Mouse (Mus musculus): ENCODE data around the gene Trim37. TPM values are rescaled to one million over a fixed set of nuclear protein-coding genes. Genes with fewer than 3 reads are reported as not detected.
"Not testable (repeated sequence)": the region's sequence is repeated elsewhere in the genome, so short reads cannot be mapped to it uniquely, and the experiment has no call there.

The Trim37 gene
- polyA plus RNA-seq, 1 experiment from 2014 or later = 16.2 TPM

- H3K4me1 ChIP-seq (ENCODE audit: control insufficient read depth, insufficient read depth, low read length) = no peaks in the 10 kb centered on the region
- no peaks in the 10 kb centered on the region for H3K9me3 ChIP-seq (ENCODE audit: control insufficient read depth, low read length)
- H3K27me3 ChIP-seq (replicated peaks; ENCODE audit: control insufficient read depth, insufficient read depth, low read length) = no peaks in the 10 kb centered on the region
- no peak overlapping the region for H3K27ac ChIP-seq (ENCODE audit: low read length)
- no peak overlapping the region for H3K9ac ChIP-seq (ENCODE audit: low read depth, low read length)
- 92% methylated on average over 5 of the region's 5 CpGs for WGBS
- no peaks in the 10 kb centered on the region for H3K36me3 ChIP-seq (ENCODE audit: control insufficient read depth, insufficient read depth, low read length)
- no peak overlapping the region for H3K4me3 ChIP-seq (ENCODE audit: low read length)
- no peak overlapping the region for H3K4me2 ChIP-seq (ENCODE audit: low read depth, low read length)
- ATAC-seq = no peak
These were observed 130.4 kb downstream of the Trim37 start for GRCm38 (mm10) chr11:87257282-87257681.

GRCm38 (mm10) chr11:87259792-87260191 lies 132.9 kb downstream of the Trim37 start:
- Histone ChIP-seq H3K4me3 (ENCODE audit: low read length) (no peak overlapping the region), H3K27me3 (replicated peaks; ENCODE audit: control insufficient read depth, insufficient read depth, low read length) (no peaks in the 10 kb centered on the region), H3K9me3 (ENCODE audit: control insufficient read depth, low read length) (no peaks in the 10 kb centered on the region), H3K9ac (ENCODE audit: low read depth, low read length) (no peak overlapping the region), H3K4me2 (ENCODE audit: low read depth, low read length) (no peak overlapping the region), H3K4me1 (ENCODE audit: control insufficient read depth, insufficient read depth, low read length) (no peaks in the 10 kb centered on the region), H3K36me3 (ENCODE audit: control insufficient read depth, insufficient read depth, low read length) (no peaks in the 10 kb centered on the region), H3K27ac (ENCODE audit: low read length) (no peak overlapping the region)
- 78% methylated on average over 10 of the region's 10 CpGs for WGBS
- ATAC-seq = no peak

- not testable (repeated sequence) for H3K27ac ChIP-seq (ENCODE audit: low read length); ATAC-seq; H3K9me3 ChIP-seq (ENCODE audit: control insufficient read depth, low read length); H3K4me3 ChIP-seq (ENCODE audit: low read length); H3K4me1 ChIP-seq (ENCODE audit: control insufficient read depth, insufficient read depth, low read length); H3K27me3 ChIP-seq (replicated peaks; ENCODE audit: control insufficient read depth, insufficient read depth, low read length); H3K9ac ChIP-seq (ENCODE audit: low read depth, low read length); H3K36me3 ChIP-seq (ENCODE audit: control insufficient read depth, insufficient read depth, low read length); H3K4me2 ChIP-seq (ENCODE audit: low read depth, low read length)
- 69% methylated on average over 4 of the region's 4 CpGs for WGBS
These were observed 134.8 kb downstream of the Trim37 start for GRCm38 (mm10) chr11:87261705-87262104.

GRCm38 (mm10) chr11:87263946-87264345 lies 137.1 kb downstream of the Trim37 start:
- H3K9ac ChIP-seq (ENCODE audit: low read depth, low read length) = no peak overlapping the region
- WGBS = 19% methylated on average over 7 of the region's 7 CpGs
- no peaks in the 10 kb centered on the region for H3K36me3 ChIP-seq (ENCODE audit: control insufficient read depth, insufficient read depth, low read length)
- no peaks in the 10 kb centered on the region for H3K4me1 ChIP-seq (ENCODE audit: control insufficient read depth, insufficient read depth, low read length)
- no peak overlapping the region for H3K4me3 ChIP-seq (ENCODE audit: low read length)
- no peak overlapping the region for H3K27ac ChIP-seq (ENCODE audit: low read length)
- ATAC-seq = no peak
- no peaks in the 10 kb centered on the region for H3K27me3 ChIP-seq (replicated peaks; ENCODE audit: control insufficient read depth, insufficient read depth, low read length)
- H3K9me3 ChIP-seq (ENCODE audit: control insufficient read depth, low read length) = no peaks in the 10 kb centered on the region
- H3K4me2 ChIP-seq (ENCODE audit: low read depth, low read length) = no peak overlapping the region

GRCm38 (mm10) chr11:87266246-87266645 lies 139.4 kb downstream of the Trim37 start:
- Histone ChIP-seq H3K4me3 (ENCODE audit: low read length) (no peak overlapping the region), H3K9me3 (ENCODE audit: control insufficient read depth, low read length) (no peaks in the 10 kb centered on the region), H3K4me2 (ENCODE audit: low read depth, low read length) (no peak overlapping the region), H3K36me3 (ENCODE audit: control insufficient read depth, insufficient read depth, low read length) (no peaks in the 10 kb centered on the region), H3K9ac (ENCODE audit: low read depth, low read length) (no peak overlapping the region), H3K4me1 (ENCODE audit: control insufficient read depth, insufficient read depth, low read length) (no peaks in the 10 kb centered on the region), H3K27me3 (replicated peaks; ENCODE audit: control insufficient read depth, insufficient read depth, low read length) (no peaks in the 10 kb centered on the region), H3K27ac (ENCODE audit: low read length) (no peak overlapping the region)
- WGBS = 61% methylated on average over 4 of the region's 4 CpGs
- ATAC-seq = no peak

GRCm38 (mm10) chr11:87268803-87269202 lies 141.9 kb downstream of the Trim37 start:
- Histone ChIP-seq H3K27ac (ENCODE audit: low read length) (no peak overlapping the region), H3K4me1 (ENCODE audit: control insufficient read depth, insufficient read depth, low read length) (no peaks in the 10 kb centered on the region), H3K4me3 (ENCODE audit: low read length) (no peak overlapping the region), H3K9me3 (ENCODE audit: control insufficient read depth, low read length) (no peaks in the 10 kb centered on the region), H3K9ac (ENCODE audit: low read depth, low read length) (no peak overlapping the region), H3K27me3 (replicated peaks; ENCODE audit: control insufficient read depth, insufficient read depth, low read length) (no peaks in the 10 kb centered on the region), H3K4me2 (ENCODE audit: low read depth, low read length) (no peak overlapping the region), H3K36me3 (ENCODE audit: control insufficient read depth, insufficient read depth, low read length) (no peaks in the 10 kb centered on the region)
- WGBS = 86% methylated on average over 2 of the region's 2 CpGs
- no peak for ATAC-seq

MicroRNAs within 50 kb of the gene (microRNA counts, 519-probe panel; counts per million panel counts)
- microRNA mmu-miR-301a = 3,551 counts per million, percentile 91 among the panel's probes with 10 or more counts

Small RNA genes lying within 50 kb of the gene (microRNA-seq; reads per million reads assigned to microRNA genes)
- gene Mir301 = 1,437 reads per million, percentile 77 among the genes with 10 or more reads in this experiment

Other genes with a start within 250 kb of the Trim37 start
- gene Ypel2, start 133.4 kb upstream of the Trim37 start, polyA plus RNA-seq (2015; fragmentation: Nextera tagmentation; extraction: Ambion mirVana) = 7.5 and 8.6 TPM in 2 replicates
- gene Gdpd1, start 53.0 kb upstream of the Trim37 start, polyA plus RNA-seq (2015; fragmentation: Nextera tagmentation; extraction: Ambion mirVana) = 24.5 and 24.7 TPM in 2 replicates
- gene Smg8, start 40.3 kb upstream of the Trim37 start, polyA plus RNA-seq (2015; fragmentation: Nextera tagmentation; extraction: Ambion mirVana) = 14.3 and 15.3 TPM in 2 replicates
- gene Prr11, start 18.4 kb upstream of the Trim37 start, polyA plus RNA-seq (2015; fragmentation: Nextera tagmentation; extraction: Ambion mirVana) = 6.5 TPM in 2 replicates
- 30.6 and 37.7 TPM in 2 replicates for gene Ska2, start 17.8 kb upstream of the Trim37 start, polyA plus RNA-seq (2015; fragmentation: Nextera tagmentation; extraction: Ambion mirVana)
- gene Ppm1e, start 231.9 kb downstream of the Trim37 start, polyA plus RNA-seq (2015; fragmentation: Nextera tagmentation; extraction: Ambion mirVana) = 1.4 and 1.5 TPM in 2 replicates